Mouse (Mus musculus) cortical plate, adult 2 months (tissue): Measurements from ENCODE around the gene Hsd3b6.

Source experiments
- CTCF ChIP-seq: fragments of 200-500 bp; IDR thresholded peaks from 2 replicates; pipeline ENCODE4 v1.5.1; 2011; ENCODE audit warnings: mild to moderate bottlenecking, control low read depth, low read length; ENCODE audit not compliant: insufficient read depth; ENCODE audit errors: extremely low read depth
- POLR2A ChIP-seq: fragments of 200-500 bp; IDR thresholded peaks from 2 replicates; pipeline ENCODE4 v1.6.1; 2011; ENCODE audit warnings: mild to moderate bottlenecking, low read length, control low read depth; ENCODE audit not compliant: insufficient read depth; ENCODE audit errors: extremely low read depth

- TF ChIP-seq CTCF (no peak), POLR2A (no peak)
Measured at GRCm38 (mm10) chr3:98764155-98764554, 50.1 kb downstream of the Hsd3b6 start.
